Mouse (Mus musculus): ENCODE measurements around the gene Acsl4.

The Acsl4 gene

GRCm38 (mm10) chrX:142359031-142359430 lies 31.3 kb downstream of the Acsl4 start:
- no peak for DNase-seq (ENCODE audit: low spot score in 2 of 2)

- no peak for DNase-seq (ENCODE audit: low spot score in 2 of 2)
Measured at GRCm38 (mm10) chrX:142358427-142358826, 31.9 kb downstream of the Acsl4 start.

- DNase-seq (ENCODE audit: low spot score in 2 of 2): no peak
Measured at GRCm38 (mm10) chrX:142336207-142336606, 54.1 kb downstream of the Acsl4 start.

GRCm38 (mm10) chrX:142335502-142335901 lies 54.8 kb downstream of the Acsl4 start:
- DNase-seq (ENCODE audit: low spot score in 2 of 2): no peak

GRCm38 (mm10) chrX:142325760-142326159 lies 64.6 kb downstream of the Acsl4 start:
- no peak for DNase-seq (ENCODE audit: low spot score in 2 of 2)

- DNase-seq (ENCODE audit: low spot score in 2 of 2): no peak
Measured at GRCm38 (mm10) chrX:142316106-142316505, 74.2 kb downstream of the Acsl4 start.

GRCm38 (mm10) chrX:142315270-142315669 lies 75.1 kb downstream of the Acsl4 start:
- no peak for DNase-seq (ENCODE audit: low spot score in 2 of 2)

- peak; percentile 16 to 51 for DNase-seq (ENCODE audit: low spot score in 2 of 2)
Measured at GRCm38 (mm10) chrX:142314307-142315024, 75.9 kb downstream of the Acsl4 start.

- DNase-seq (ENCODE audit: low spot score in 2 of 2): no peak
Measured at GRCm38 (mm10) chrX:142310431-142310830, 79.9 kb downstream of the Acsl4 start.

GRCm38 (mm10) chrX:142305869-142306581 lies 84.3 kb downstream of the Acsl4 start, which contains the start of gene Kcne1l:
Gene Kcne1l, minus strand, starts transcription at chrX:142306294.
- DNase-seq (ENCODE audit: low spot score in 2 of 2): no peak

- DNase-seq (ENCODE audit: low spot score in 2 of 2): no peak
Measured at GRCm38 (mm10) chrX:142305010-142305868, 85.1 kb downstream of the Acsl4 start.

GRCm38 (mm10) chrX:142304592-142304991 lies 85.7 kb downstream of the Acsl4 start:
- DNase-seq (ENCODE audit: low spot score in 2 of 2): no peak

- DNase-seq (ENCODE audit: low spot score in 2 of 2): no peak
Measured at GRCm38 (mm10) chrX:142303456-142303855, 86.9 kb downstream of the Acsl4 start.

- DNase-seq (ENCODE audit: low spot score in 2 of 2): no peak
Measured at GRCm38 (mm10) chrX:142285905-142286304, 104.4 kb downstream of the Acsl4 start.

GRCm38 (mm10) chrX:142276573-142276972 lies 113.8 kb downstream of the Acsl4 start:
- no peak for DNase-seq (ENCODE audit: low spot score in 2 of 2)

GRCm38 (mm10) chrX:142276031-142276430 lies 114.3 kb downstream of the Acsl4 start:
- no peak for DNase-seq (ENCODE audit: low spot score in 2 of 2)

Data from urinary bladder, postnatal 36 days (tissue).